Mouse (Mus musculus) urinary bladder, postnatal 4 days (tissue): ENCODE measurements around the gene Pla2g2f.

Experiments used
- DNase-seq, 2 experiments: peaks; one replicate each; pipeline ENCODE4 v3.0.0; 2021 to 2022; ENCODE audit warnings: low spot score in 2 of 2

Gene Pla2g2f

GRCm38 (mm10) chr4:138716697-138717096 lies 40.7 kb downstream of the Pla2g2f start:
- no peak for DNase-seq

DNA sequence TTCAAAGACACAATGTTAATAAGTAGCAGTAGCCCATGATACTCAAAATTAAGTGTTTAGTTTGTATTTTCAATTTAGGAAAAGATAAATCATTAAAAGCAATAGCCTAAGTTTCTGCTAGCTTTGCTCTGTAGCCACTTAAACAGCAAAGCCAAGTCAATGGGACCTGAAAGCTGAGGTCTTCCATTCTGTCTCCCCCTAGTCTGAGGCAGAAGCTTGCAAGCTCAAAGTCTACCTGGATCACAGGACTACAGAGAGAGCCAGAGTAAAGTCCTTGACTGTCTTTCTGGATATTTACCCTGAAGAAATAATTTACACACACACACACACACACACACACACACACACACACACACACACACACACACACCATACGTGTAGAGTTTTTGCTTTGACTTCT lies 43.2 kb downstream of the Pla2g2f start:
- DNase-seq: no peak

DNA sequence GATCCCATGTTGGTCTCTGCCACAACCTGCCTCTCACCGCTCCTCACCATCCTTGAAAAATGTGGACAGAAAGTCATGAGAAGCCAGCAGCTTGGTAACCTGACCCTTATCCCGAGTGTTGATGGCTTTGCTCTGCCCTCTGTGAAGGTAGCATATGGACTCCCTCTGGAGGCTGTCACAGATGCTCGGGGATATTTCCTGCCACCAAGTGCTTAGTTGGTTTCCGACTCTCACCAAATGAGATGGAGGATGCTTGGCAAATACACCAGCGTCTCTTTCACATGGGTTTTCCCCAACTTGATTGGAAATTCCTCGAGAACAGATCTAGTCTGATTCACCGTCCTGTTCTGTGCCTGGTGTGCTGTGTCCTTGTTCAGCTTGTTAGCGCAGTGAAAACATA lies 44.8 kb downstream of the Pla2g2f start:
- no peak for DNase-seq

GRCm38 (mm10) chr4:138712096-138712495 lies 45.3 kb downstream of the Pla2g2f start:
- no peak for DNase-seq

DNA sequence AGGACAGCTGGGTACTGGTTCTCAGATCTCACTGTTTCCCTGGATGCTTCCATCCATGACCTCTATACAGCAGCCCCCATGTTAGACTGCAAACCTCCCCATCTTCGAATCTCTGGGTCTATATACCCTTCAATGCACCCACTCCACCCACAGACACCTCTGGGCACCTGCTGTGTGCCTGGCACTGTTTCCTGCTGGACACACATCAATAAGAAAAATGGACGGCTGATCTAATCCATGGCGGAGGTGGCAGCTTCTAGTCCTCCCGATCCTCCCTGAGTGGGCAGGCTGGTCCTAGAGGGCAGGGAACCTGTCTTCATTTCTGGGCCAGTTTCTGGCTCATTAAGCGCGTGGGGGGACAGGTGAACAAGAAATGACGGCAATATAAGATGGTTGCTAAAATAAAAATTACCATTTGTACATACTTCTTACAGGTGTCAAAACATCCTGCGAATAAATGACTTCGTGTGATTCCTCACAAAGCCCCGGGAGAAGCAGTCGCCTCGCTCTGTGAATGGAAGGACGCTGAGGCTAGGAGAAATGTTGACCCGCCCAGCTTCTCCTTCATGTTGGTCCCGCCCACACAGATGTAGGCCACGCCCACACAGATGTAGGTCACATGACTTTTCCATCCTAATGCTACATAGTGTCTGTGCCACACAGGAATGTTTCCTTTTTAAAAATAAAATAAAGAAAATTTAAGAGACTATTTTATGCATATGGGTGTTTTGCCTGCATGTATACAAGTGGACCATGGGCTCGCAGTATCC lies 46.2 kb downstream of the Pla2g2f start:
- DNase-seq: no peak

GRCm38 (mm10) chr4:138710633-138711032 lies 46.8 kb downstream of the Pla2g2f start:
- no peak for DNase-seq

GRCm38 (mm10) chr4:138709944-138710343 lies 47.5 kb downstream of the Pla2g2f start:
- no peak for DNase-seq

GRCm38 (mm10) chr4:138709246-138709645 lies 48.2 kb downstream of the Pla2g2f start:
- DNase-seq: no peak

GRCm38 (mm10) chr4:138708636-138709035 lies 48.8 kb downstream of the Pla2g2f start:
- peak in 1 of 2 experiments; percentile 74 for DNase-seq

DNA sequence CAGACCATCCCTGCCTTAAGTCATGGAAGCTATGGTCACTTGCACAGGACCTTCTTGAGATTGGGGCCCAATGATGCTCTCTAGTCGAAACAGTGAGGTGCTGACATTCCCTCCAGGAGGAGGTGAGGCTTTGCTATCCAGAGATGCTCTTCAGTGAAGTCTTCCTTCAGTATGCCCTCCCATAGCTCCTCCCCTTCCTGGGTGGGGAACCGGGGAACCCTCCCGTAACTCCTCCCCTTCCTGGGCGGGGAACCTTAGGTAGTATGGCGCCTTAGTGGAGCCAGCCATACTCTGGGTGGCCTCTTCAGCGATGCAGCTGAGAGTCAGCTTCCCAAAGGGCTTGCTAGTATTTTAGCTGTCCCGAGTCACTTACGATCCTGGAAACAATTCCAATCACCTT lies 50.8 kb downstream of the Pla2g2f start:
- DNase-seq: no peak

DNA sequence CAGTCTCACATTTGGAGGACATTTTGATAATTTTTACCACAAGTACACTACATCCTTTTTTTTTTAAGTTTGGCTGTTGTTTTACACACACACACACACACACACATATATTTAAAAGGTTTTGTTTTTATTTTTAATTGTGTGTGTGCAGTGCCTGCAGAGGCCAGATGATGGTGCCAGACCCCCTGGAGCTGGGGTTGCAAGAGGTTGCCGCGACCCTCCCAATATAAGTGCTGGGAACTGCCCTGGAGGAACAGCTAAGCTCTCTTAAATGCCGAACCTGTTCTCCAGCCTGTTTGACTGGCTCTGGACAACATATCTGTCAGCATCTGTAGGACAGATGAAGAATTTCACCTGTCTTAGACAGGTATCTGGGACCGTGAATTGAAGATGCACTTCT lies 53.3 kb downstream of the Pla2g2f start:
- DNase-seq: no peak

GRCm38 (mm10) chr4:138703591-138703990 lies 53.8 kb downstream of the Pla2g2f start:
- no peak for DNase-seq

DNA sequence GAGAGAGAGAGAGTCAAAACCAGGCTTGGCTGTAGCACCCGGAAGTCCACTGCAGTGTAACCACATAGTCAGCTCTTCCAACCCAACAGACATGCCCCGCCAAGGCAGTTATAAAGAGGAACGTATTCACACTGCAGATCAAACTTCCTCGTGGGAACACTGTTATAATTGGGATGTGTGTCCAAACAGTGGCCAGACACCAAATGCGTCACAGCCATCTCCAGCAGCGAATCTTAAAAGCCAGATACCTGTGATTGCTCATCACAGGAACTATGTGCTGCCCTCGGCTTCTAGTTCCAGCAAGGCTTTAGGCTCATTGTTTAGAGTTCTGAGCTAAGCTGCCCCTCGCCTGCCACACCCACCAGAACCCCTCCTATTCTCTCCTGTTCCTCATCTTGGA lies 54.9 kb downstream of the Pla2g2f start:
- no peak for DNase-seq

DNA sequence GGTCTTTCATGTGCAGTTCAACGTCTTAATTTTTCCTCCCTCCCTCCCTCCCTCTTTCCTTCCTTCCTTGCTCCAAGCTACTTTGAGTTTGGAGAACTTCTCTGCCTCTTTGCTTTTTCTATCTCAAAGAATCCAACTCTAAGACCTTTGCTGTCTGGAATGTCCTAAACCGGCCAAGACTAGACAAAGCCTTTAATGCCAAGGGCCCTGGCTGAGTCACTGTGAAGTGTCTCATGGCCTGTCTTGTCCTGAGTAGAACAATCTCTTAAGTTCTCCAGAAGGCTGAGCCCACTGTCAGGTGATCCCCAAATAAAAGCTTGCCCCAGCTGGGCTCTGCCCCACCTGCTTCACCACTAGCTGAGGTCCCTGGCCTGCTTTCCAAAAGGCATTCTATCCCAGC lies 55.4 kb downstream of the Pla2g2f start:
- DNase-seq: no peak

DNA sequence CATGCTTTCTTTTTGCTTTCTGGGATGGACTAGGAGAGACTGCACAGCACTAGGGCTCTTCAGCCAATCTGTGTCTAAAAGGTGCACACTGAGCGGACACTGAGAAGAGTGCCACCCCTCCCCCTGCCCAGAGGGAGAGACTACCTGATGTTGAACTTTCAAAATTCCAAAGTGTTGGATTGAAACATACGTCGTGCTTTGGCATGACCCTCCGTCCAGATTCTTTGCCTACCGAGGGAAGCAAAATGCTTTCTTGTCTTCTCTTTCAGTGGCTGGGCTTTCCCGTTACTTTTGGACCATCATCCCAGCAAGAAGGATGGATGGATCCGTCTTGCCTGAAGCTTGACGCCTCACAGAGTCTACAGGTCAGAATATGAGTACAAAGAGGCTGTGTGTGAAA lies 56.3 kb downstream of the Pla2g2f start:
- DNase-seq: no peak
